Comparison of ENCODE assay signal across 8 mouse cellular contexts in the genomic region with DNA sequence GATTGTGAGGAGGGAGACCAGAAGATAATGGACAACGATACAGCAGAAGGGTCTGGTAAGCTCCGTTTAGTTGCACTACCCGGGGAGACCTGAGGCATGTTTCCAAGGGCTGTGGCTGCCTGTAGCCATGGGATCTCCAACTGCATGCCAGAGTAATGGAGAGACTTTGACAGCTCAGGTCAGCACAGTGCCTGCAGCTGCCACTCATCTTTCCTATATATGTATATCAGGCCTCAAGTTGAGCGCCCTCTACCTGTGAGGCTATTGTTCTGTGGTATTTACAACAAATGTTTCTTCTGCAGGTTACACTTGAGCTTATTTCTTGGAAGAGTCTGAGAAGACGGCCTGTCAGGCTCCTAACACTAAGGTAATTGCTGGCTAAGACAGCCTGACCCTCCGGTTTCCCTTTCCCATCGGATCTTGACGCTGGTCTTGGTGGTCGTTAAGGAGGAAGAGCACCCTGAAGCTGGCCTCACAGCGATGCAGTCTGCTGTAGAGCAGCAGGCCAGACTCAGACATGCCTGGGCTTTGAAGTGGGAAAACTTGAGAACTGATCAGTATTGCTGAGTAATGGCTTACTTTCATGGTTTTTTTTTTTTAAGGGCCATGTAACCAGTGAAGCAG. TPM values are rescaled to one million over a fixed set of nuclear protein-coding genes. Genes with fewer than 3 reads are reported as not detected.
DNase-seq lines count a peak whose midpoint lies in the region; ATAC-seq and TF ChIP-seq lines count a peak whose summit lies in the region.

No protein-coding gene starts in this region.

- peak overlapping the region; percentile 83 for H3K4me3 ChIP-seq in liver, embryonic 13.5 days (replicated peaks)
- peak overlapping the region; percentile 86 for H3K4me3 ChIP-seq in myocyte

- H3K27me3 ChIP-seq in liver, embryonic 13.5 days, result no peaks in the 10 kb centered on the region
- H3K27me3 ChIP-seq in myocyte (ENCODE audit: control insufficient read depth, insufficient read depth, insufficient read length), result no peaks in the 10 kb centered on the region

- H3K27ac ChIP-seq in liver, embryonic 13.5 days, result peak overlapping the region; percentile 96

- peak; percentile 33; the same call in 1 of the 2 replicates for ATAC-seq in liver, embryonic 13.5 days (ENCODE audit: low read depth)

- no peak for TF ChIP-seq POLR2A in myocyte (IDR thresholded peaks at IDR 0.05; ENCODE audit: insufficient read length, low read depth)

- peaks cover 50% of the 10 kb centered on the region for H3K36me3 ChIP-seq in liver, embryonic 13.5 days
- peaks cover 15% of the 10 kb centered on the region for H3K36me3 ChIP-seq in myocyte (ENCODE audit: control insufficient read depth, insufficient read depth)

- intact Hi-C loops in gastrocnemius, postnatal 14 days (cut with DNase I; ENCODE audit: low total_unique reads), result no loop called here

- peaks cover 34% of the 10 kb centered on the region for H3K4me1 ChIP-seq in liver, embryonic 13.5 days (replicated peaks)

- H3K9me3 ChIP-seq in liver, embryonic 13.5 days (replicated peaks), result no peaks in the 10 kb centered on the region

- H3K9ac ChIP-seq in liver, embryonic 13.5 days, result peak overlapping the region; percentile 92

- DNase-seq in right cerebral cortex, adult 2 months (ENCODE audit: low spot score in 2 of 2), result peak; percentile 35 to 53
- DNase-seq in right cerebral cortex, postnatal 4 days, result no peak
- DNase-seq in cerebellum, postnatal 10 days, result peak; percentile 64 to 65
- peak; percentile 39 for DNase-seq in gastrocnemius, postnatal 14 days
- DNase-seq in kidney, adult 11 months, result peak; percentile 48
- peak; percentile 49 for DNase-seq in liver, embryonic 13.5 days
- DNase-seq in thymus, postnatal 10 days (ENCODE audit: low spot score in 2 of 2), result peak; percentile 59 to 74

- H3K4me2 ChIP-seq in liver, embryonic 13.5 days, result peak overlapping the region; percentile 84
- peak overlapping the region; percentile 85 for H3K4me2 ChIP-seq in myocyte (ENCODE audit: low read depth)

- H3K79me2 ChIP-seq in myocyte (ENCODE audit: control insufficient read depth, insufficient read depth), result peaks cover 19% of the 10 kb centered on the region

- H3ac ChIP-seq in myocyte (ENCODE audit: control insufficient read depth, insufficient read length), result peak overlapping the region; percentile 77

- WGBS in liver, embryonic 13.5 days (ENCODE audit: insufficient replicate concordance), result 14% methylated on average over 10 of the region's 10 CpGs

TF ChIP-seq in myocyte, 11 proteins besides CTCF, POLR2A, EP300 and RAD21:
- TF ChIP-seq REST (IDR thresholded peaks at IDR 0.05; ENCODE audit: insufficient read depth, insufficient read length) (no peak), MAX (IDR thresholded peaks at IDR 0.05; ENCODE audit: low read depth) (no peak), POLR2AphosphoS2 (IDR thresholded peaks at IDR 0.05; ENCODE audit: insufficient read length, low read depth) (peak; percentile 65), MYOG (IDR thresholded peaks at IDR 0.05; ENCODE audit: control insufficient read depth in 1 of 3, insufficient read depth in 1 of 3, insufficient read length in 2 of 3, low read depth in 2 of 3) (peak in 1 of 3 experiments; percentile 17), MYOD1 (IDR thresholded peaks at IDR 0.05; ENCODE audit: control insufficient read depth in 1 of 3, insufficient read length in 2 of 3, low read depth in 2 of 3) (peak in 2 of 3 experiments; percentile 43 to 58), SRF (IDR thresholded peaks at IDR 0.05; ENCODE audit: control insufficient read depth, insufficient read length, low read depth) (peak; percentile 72)

RNA-seq across cellular contexts. Expression of a gene that starts 6.8 kb away (rescaled TPM):
- total RNA-seq in gastrocnemius, postnatal 14 days (2021), result under 1 TPM in 1 of 2 experiments, not detected in 1; 0.94 TPM
- 0.44 and 1.2 TPM in 2 replicates for polyA plus RNA-seq in liver, embryonic 13.5 days (2015; fragmentation: Nextera tagmentation; extraction: Ambion mirVana)
- polyA plus RNA-seq in myocyte (2012; fragmentation: generic; extraction: Trizol), result 0.30 TPM

RNA-seq across cellular contexts. Expression of a gene that starts 19.4 kb away (rescaled TPM):
- 10 to 100 TPM; 12.9 to 13.9 TPM for total RNA-seq in gastrocnemius, postnatal 14 days (2021)
- polyA plus RNA-seq in liver, embryonic 13.5 days (2015; fragmentation: Nextera tagmentation; extraction: Ambion mirVana), result 43.1 and 45.3 TPM in 2 replicates
- polyA plus RNA-seq in myocyte (2012; fragmentation: generic; extraction: Trizol), result 51.6 TPM

RNA-seq across cellular contexts. Expression of a gene that starts 35.8 kb away (rescaled TPM):
- 10 to 100 TPM; 22.8 to 26.9 TPM for total RNA-seq in gastrocnemius, postnatal 14 days (2021)
- 53.3 and 62.2 TPM in 2 replicates for polyA plus RNA-seq in liver, embryonic 13.5 days (2015; fragmentation: Nextera tagmentation; extraction: Ambion mirVana)
- polyA plus RNA-seq in myocyte (2012; fragmentation: generic; extraction: Trizol), result 26.6 TPM

RNA-seq across cellular contexts. Expression of a gene that starts 43.4 kb away (rescaled TPM):
- 1 to 10 TPM; 7.5 to 9.1 TPM for total RNA-seq in gastrocnemius, postnatal 14 days (2021)
- polyA plus RNA-seq in liver, embryonic 13.5 days (2015; fragmentation: Nextera tagmentation; extraction: Ambion mirVana), result 79.4 and 80.2 TPM in 2 replicates
- polyA plus RNA-seq in myocyte (2012; fragmentation: generic; extraction: Trizol), result 33.2 TPM

RNA-seq across cellular contexts. Expression of a gene that starts 48.6 kb away (rescaled TPM):
- 1 to 10 TPM; 9.4 to 9.9 TPM for total RNA-seq in gastrocnemius, postnatal 14 days (2021)
- 16.9 and 17.3 TPM in 2 replicates for polyA plus RNA-seq in liver, embryonic 13.5 days (2015; fragmentation: Nextera tagmentation; extraction: Ambion mirVana)
- polyA plus RNA-seq in myocyte (2012; fragmentation: generic; extraction: Trizol), result 11.7 TPM
